Mouse (Mus musculus) small intestine, adult 2 months (tissue): ENCODE measurements around the gene Itsn1. TPM values are rescaled to one million over a fixed set of nuclear protein-coding genes. Genes with fewer than 3 reads are reported as not detected.

ENCODE experiments used
- H3K27ac ChIP-seq: fragments of 200-500 bp; 2 replicates; pipeline ENCODE4 v1.5.1; 2012; ENCODE audit warnings: low read depth, low read length, control low read depth, inconsistent platforms; ENCODE audit not compliant: insufficient read depth
- H3K27me3 ChIP-seq: fragments of 200-500 bp; 2 replicates; pipeline ENCODE4 v1.6.1; 2012; ENCODE audit warnings: mild to moderate bottlenecking, moderate library complexity, low read length, inconsistent platforms; ENCODE audit not compliant: control insufficient read depth, insufficient read depth
- H3K36me3 ChIP-seq: fragments of 200-500 bp; 2 replicates; pipeline ENCODE4 v1.6.1; 2012; ENCODE audit warnings: mild to moderate bottlenecking, low read length, control low read depth, inconsistent platforms; ENCODE audit not compliant: control insufficient read depth, insufficient read depth
- H3K4me1 ChIP-seq: fragments of 200-500 bp; 2 replicates; pipeline ENCODE4 v1.6.1; 2012; ENCODE audit warnings: low read length, inconsistent platforms, mixed read lengths; ENCODE audit not compliant: control insufficient read depth, insufficient read depth, insufficient read length
- H3K4me3 ChIP-seq: fragments of 200-500 bp; 2 replicates; pipeline ENCODE4 v1.5.1; 2012; ENCODE audit warnings: low read depth, mild to moderate bottlenecking, control low read depth, inconsistent platforms, low read length, moderate library complexity
- CTCF ChIP-seq: fragments of 200-500 bp; IDR thresholded peaks from 2 replicates; pipeline ENCODE4 v1.5.1; 2012; ENCODE audit warnings: low read depth, mild to moderate bottlenecking, control low read depth, inconsistent platforms, low read length, moderate library complexity, mixed read lengths; ENCODE audit not compliant: insufficient replicate concordance, insufficient read length; ENCODE audit errors: extremely low read depth
- POLR2A ChIP-seq: fragments of 200-500 bp; IDR thresholded peaks from 2 replicates; pipeline ENCODE4 v1.6.1; 2012; ENCODE audit warnings: low read depth, mild to moderate bottlenecking, control low read depth, inconsistent platforms, low read length, moderate library complexity
- WGBS: fragments of 180-500 bp; shearing (Covaris S2); methylation state at CpG from one replicate; pipeline ENCODE4 v1.1.7; 2018; 5-methylcytosine and 5-hydroxymethylcytosine counted together
- polyA plus RNA-seq: library from polyadenylated mRNA; depleted of rRNA; stranded (reverse); fragments of >200 nt; gene quantifications from 2 replicates; pipeline ENCODE4 v1.2.3, GENCODE M21; 2012

The Itsn1 gene
- polyA plus RNA-seq, 1 experiment, result 15.6 TPM

- H3K27ac ChIP-seq, result no peak overlapping the region
- no peak overlapping the region for H3K4me3 ChIP-seq
- H3K36me3 ChIP-seq, result no peaks in the 10 kb centered on the region
- WGBS, result 40% methylated on average over 11 of the region's 11 CpGs
- no peaks in the 10 kb centered on the region for H3K27me3 ChIP-seq
- peaks cover 5% of the 10 kb centered on the region for H3K4me1 ChIP-seq
- TF ChIP-seq CTCF (no peak), POLR2A (no peak)
These were observed 171.2 kb downstream of the Itsn1 start for GRCm38 (mm10) chr16:91900274-91900673.

GRCm38 (mm10) chr16:91903801-91904506, 174.9 kb downstream of the Itsn1 start:
- peaks cover 5% of the 10 kb centered on the region for H3K4me1 ChIP-seq
- H3K27ac ChIP-seq, result no peak overlapping the region
- no peaks in the 10 kb centered on the region for H3K27me3 ChIP-seq
- 89% methylated on average over 13 of the region's 13 CpGs for WGBS
- H3K36me3 ChIP-seq, result no peaks in the 10 kb centered on the region
- H3K4me3 ChIP-seq, result no peak overlapping the region
- TF ChIP-seq CTCF (no peak), POLR2A (no peak)

- Histone ChIP-seq H3K4me3 (no peak overlapping the region), H3K36me3 (no peaks in the 10 kb centered on the region), H3K27me3 (no peaks in the 10 kb centered on the region), H3K4me1 (peaks cover 5% of the 10 kb centered on the region), H3K27ac (no peak overlapping the region)
- TF ChIP-seq CTCF (no peak), POLR2A (no peak)
- WGBS, result 82% methylated on average over 11 of the region's 11 CpGs
These were observed 176.2 kb downstream of the Itsn1 start for GRCm38 (mm10) chr16:91905127-91905860.

GRCm38 (mm10) chr16:91905987-91906386, 176.9 kb downstream of the Itsn1 start:
- WGBS, result 84% methylated on average over 10 of the region's 10 CpGs
- no peaks in the 10 kb centered on the region for H3K27me3 ChIP-seq
- H3K4me3 ChIP-seq, result no peak overlapping the region
- H3K4me1 ChIP-seq, result peaks cover 3% of the 10 kb centered on the region
- no peak overlapping the region for H3K27ac ChIP-seq
- TF ChIP-seq POLR2A (no peak), CTCF (no peak)
- no peaks in the 10 kb centered on the region for H3K36me3 ChIP-seq

GRCm38 (mm10) chr16:91906672-91907071, 177.6 kb downstream of the Itsn1 start:
- TF ChIP-seq POLR2A, result no peak
- no peak for TF ChIP-seq CTCF
- Histone ChIP-seq H3K4me1 (no peaks in the 10 kb centered on the region; the same call in 1 of the 2 replicates), H3K27me3 (no peaks in the 10 kb centered on the region), H3K27ac (no peak overlapping the region), H3K36me3 (no peaks in the 10 kb centered on the region), H3K4me3 (no peak overlapping the region)
- 88% methylated on average over 5 of the region's 5 CpGs for WGBS

GRCm38 (mm10) chr16:91907158-91907557, 178.1 kb downstream of the Itsn1 start:
- no peak overlapping the region for H3K27ac ChIP-seq
- TF ChIP-seq CTCF (no peak), POLR2A (no peak)
- H3K27me3 ChIP-seq, result no peaks in the 10 kb centered on the region
- H3K36me3 ChIP-seq, result no peaks in the 10 kb centered on the region
- H3K4me1 ChIP-seq, result no peaks in the 10 kb centered on the region; the same call in 1 of the 2 replicates
- 73% methylated on average over 11 of the region's 11 CpGs for whole genome bisulfite sequencing
- no peak overlapping the region for H3K4me3 ChIP-seq
